Mouse (Mus musculus): ENCODE data around the gene Ankmy1.

Ankmy1 gene

GRCm38 (mm10) chr1:92911721-92912138 is 9.0 kb upstream of the Ankmy1 start:
- CTCF ChIA-PET: no interaction called here

GRCm38 (mm10) chr1:92910925-92911720 is 8.4 kb upstream of the Ankmy1 start:
- CTCF ChIA-PET: no interaction called here

DNA sequence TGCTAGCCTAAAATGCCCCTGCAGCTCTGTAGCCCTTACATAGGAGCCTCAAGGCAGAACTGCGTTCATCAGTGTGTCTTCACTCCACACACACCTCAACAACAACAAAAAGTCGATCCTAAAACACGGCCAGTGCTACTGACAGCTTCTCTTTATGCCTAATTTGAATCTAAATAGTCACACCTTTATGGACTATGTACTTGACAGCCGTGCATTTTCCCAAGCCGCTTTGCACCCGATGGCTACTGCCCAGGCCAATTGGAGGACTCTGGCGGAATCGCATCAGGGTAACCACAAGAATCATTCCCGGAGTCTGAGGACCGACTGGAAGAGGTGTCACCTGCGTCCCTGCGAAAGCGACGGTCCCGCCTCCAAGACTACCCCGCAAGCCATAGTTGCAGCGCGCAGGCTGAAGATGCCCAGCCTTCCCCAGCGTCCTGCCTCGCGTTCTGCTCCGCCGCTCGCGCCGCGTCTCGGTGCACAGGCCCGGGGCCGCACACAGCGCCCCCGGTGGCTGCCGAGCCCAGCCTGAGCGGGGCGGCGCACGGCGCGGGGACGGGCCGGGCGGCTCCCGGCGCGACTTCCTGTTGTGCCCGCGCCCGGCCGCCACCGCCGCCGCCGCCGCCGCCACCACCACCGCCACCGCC is 7.7 kb upstream of the Ankmy1 start, which contains the start of gene Rnpepl1:
Gene Rnpepl1, plus strand, starts transcription at position 545 of the 647 bp plus-strand sequence.
- CTCF ChIA-PET: interaction anchor here (1.2 kb wide), 1 partner anchor 1661 kb away, joined by 4 read pairs; no protein-coding TSS in a partner anchor

DNA sequence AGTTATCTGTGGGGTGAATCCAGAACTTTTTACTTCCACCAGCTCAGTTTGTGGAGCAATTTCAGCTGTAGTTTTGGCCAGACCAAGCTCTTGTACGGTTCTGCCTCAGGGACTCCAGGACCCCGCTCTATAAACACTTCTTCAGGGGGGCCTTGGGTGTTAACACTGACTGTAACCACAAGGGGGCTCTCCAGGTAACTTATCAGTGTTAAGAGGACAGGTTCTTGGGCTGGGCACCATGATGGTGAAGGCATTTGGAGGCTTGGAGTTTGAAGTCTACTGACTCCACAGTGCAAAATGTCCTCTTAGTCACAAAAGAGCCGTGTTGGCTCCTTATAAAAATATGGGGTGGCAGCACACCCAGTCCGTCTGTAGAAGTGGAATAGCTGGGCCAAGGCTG is 6.4 kb upstream of the Ankmy1 start:
- CTCF ChIA-PET: interaction anchor here (1.2 kb wide), 1 partner anchor 1660 kb away, joined by 4 read pairs; no protein-coding TSS in a partner anchor

DNA sequence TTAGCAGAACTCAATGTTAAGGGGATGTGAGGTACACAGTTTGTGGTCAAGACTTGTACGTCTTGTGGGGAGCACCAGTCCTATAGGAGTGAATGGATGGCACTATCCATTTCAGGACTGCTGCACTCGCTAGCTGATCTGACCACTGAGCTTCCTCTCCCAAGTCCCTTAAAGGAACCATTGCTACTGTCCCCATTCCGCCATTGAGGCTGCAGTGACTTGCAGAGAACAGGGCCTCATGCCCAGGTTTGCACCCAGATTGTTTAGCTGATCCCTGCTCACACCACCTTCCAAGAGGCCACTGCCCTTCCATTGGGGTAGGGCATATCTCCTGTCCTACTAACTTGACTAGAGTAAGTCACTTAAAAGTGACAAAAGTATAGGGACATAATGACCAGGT is 6.0 kb upstream of the Ankmy1 start:
- CTCF ChIA-PET: interaction anchor here (1.9 kb wide), 1 partner anchor 26 kb away, joined by 6 read pairs; the partner anchor contains the start of gene Capn10

DNA sequence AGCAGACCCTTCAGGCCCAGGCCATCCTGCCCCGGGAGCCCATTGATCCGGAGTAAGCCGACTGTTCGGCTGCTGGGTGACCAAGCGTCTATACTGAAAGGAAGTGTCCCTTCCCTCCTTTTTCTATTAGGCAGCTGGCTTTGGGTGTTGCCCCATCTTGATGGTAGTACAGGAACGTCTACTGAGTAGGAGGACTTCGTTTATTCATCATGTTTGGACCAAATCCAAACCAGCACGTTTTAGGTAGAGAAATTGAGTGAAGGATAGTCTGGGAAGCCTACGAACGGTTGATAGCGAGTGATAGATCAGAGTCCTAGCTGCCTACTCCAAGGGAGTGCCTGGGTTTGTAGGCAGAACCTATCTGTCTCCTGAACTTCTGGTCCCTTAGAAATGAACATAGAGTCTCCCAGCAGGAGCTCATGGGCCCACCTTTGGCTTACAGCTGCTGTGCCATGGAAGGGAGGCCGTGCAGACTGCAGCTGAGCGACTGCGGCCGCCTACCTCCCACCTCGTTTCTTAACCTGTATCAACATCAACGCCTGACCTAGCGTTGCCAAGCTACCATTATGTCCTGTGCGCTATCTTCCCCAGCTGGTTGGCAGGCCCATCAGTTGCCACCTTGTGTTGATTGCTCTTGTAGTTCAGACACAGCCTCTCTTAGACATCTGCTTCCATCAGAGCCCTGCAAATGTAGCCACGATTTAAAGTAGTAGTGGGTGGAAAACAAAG is 5.1 kb upstream of the Ankmy1 start:
- CTCF ChIA-PET: interaction anchor here (0.5 to 1.9 kb wide), 4 partner anchors 13 to 529 kb away, joined by 3 to 6 read pairs (median 3); partner anchors contain the start of gene Capn10

DNA sequence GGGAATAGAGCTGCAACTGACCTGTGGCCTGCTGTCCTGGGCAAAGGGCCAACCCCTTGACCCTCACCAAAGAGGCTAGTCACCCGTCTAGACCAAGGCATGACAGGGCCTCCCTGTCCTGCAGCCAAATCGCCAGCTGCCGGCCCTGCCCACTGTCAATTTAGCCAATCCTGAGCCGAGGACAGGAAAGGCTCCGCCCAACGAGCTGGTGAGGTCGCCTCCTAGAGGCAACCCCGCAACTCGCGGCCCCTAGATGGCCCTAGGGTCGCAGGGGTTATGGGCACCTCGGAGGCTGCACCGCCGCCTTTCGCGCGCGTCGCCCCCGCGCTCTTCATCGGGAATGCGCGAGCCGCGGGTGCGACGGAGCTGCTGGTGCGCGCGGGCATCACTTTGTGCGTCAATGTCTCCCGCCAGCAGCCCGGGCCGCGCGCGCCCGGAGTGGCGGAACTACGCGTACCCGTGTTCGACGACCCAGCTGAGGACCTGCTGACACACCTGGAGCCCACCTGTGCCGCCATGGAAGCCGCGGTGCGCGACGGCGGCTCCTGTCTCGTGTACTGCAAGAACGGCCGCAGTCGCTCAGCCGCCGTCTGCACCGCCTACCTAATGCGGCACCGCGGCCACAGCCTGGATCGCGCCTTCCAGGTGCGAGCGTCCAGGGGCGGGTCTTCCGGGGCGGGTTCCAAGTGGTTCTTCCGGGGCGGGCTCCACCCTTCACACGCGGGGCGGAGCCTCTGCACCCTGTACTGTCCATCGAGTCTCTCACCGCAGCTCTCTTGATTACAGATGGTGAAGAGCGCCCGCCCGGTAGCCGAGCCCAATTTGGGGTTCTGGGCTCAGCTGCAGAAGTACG is 4.3 kb upstream of the Ankmy1 start, which contains the start of gene Dusp28:
Gene Dusp28, plus strand, starts transcription at position 203 of the 853 bp plus-strand sequence.
- CTCF ChIA-PET: interaction anchor here (0.5 to 1.9 kb wide), 4 partner anchors 12 to 1629 kb away, joined by 3 to 6 read pairs (median 4); partner anchors contain the start of gene Capn10

DNA sequence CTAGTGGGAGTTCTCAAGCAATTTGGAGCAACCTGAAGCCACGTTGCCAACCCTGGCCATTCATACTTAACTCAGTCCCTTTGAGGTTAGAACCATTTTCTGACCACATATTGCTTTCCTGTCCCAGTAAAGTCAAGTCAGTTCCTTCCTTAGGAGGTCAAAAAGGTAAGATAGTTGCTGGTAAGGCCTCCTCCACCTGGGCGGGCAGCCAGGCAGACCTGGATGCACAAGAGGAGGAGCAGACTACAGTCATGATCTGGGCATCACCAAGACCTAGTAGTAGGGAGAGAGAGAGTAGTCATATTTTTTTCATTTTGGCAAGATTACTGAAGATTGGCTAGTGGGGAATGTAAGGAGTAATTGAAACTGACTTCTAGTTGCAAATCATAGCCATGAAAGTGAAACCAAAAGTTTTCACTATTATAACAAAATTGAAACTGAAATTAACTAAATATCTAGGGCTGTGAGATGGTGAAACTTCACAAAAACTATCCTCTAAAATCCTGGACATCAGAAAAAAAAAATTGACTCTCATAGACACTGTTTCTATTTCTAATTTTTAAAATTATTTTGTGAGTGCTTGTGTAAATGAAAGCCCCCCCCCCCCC is 3.1 kb upstream of the Ankmy1 start:
- CTCF ChIA-PET: interaction anchor here (0.6 kb wide), 1 partner anchor 1628 kb away, joined by 4 read pairs; no protein-coding TSS in a partner anchor

DNA sequence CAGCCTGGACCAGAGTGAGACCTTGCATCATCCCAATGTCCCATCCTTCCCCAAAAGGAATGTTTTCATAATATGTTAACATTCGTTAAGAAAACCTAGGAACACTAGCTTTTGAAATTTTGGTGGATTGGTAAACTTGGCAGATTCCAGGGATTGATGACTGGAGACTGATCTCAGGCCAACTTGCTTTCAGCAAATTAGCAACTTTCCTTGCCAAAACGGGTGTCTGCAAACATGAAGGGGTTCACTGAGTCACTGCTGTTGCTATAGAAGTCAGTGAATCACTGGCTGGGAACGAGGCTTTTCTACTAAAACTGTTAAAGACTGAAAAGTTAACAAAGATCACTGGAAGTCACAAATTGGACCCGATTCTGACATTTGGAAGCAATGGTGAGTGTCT is 921 bp upstream of the Ankmy1 start:
- CTCF ChIA-PET: no interaction called here

GRCm38 (mm10) chr1:92895089-92895488 is 7.6 kb downstream of the Ankmy1 start:
- CTCF ChIA-PET: interaction anchor here (1.2 kb wide), 1 partner anchor 12 kb away, joined by 3 read pairs; the partner anchor contains the start of gene Dusp28

GRCm38 (mm10) chr1:92893896-92894295 is 8.8 kb downstream of the Ankmy1 start:
- CTCF ChIA-PET: no interaction called here

DNA sequence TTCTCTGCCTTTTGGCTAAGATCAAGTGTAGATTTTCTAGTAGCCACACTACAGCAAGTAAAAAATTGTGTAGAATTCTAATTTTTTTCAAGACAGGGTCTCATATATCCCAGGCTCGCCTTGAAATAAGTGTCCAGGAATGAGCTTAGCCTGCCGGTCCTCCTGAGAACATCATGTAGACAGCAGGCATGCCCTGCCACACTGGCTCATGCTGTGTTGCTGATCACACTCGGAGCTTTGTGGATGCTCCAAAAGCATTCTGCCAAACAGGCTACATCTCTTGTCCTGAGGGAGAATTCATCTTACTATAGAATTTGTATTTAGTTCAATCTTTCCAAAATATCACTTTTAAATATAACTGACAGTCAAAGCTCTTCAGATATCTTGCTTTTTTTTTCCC is 9.9 kb downstream of the Ankmy1 start:
- CTCF ChIA-PET: no interaction called here

- CTCF ChIA-PET: no interaction called here
Measured at GRCm38 (mm10) chr1:92888901-92889655, 13.6 kb downstream of the Ankmy1 start.

- CTCF ChIA-PET: no interaction called here
Measured at GRCm38 (mm10) chr1:92881982-92882381, 20.7 kb downstream of the Ankmy1 start.

- CTCF ChIA-PET: no interaction called here
Measured at GRCm38 (mm10) chr1:92880101-92880500, 22.6 kb downstream of the Ankmy1 start.

- CTCF ChIA-PET: no interaction called here
Measured at GRCm38 (mm10) chr1:92879266-92879665, 23.4 kb downstream of the Ankmy1 start.

GRCm38 (mm10) chr1:92878066-92878741 is 24.5 kb downstream of the Ankmy1 start:
- CTCF ChIA-PET: interaction anchor here (0.7 kb wide), 1 partner anchor 10 kb away, joined by 7 read pairs; no protein-coding TSS in a partner anchor

DNA sequence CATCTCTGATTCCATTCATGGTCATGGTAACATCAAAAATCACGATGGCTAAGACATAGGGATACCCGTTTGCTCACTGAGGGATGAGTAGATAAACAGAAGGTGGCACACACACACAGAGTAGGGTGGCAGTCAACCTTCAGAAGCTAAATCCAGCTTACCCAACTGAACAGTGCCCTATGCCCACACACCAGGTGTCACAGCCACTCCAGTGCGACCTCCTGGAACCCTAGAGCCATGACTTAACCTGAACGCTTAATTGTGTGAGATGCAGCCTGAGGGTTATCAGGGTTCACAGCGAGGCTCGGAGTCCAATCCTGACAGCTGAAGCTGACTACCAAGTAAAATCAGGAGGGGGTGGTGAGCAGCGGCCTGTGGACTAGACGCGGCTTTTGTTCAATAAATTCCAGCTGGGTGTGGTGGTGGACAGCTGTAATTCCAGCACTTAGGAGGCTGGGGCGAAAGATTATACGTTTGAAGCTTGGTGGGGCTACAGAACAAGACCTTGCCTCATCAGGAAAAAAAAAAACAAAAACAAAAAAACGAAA is 25.2 kb downstream of the Ankmy1 start:
- CTCF ChIA-PET: interaction anchor here (0.7 kb wide), 1 partner anchor 10 kb away, joined by 7 read pairs; no protein-coding TSS in a partner anchor

Data from spleen, embryonic (tissue).